Mouse (Mus musculus): ENCODE data around the gene Capzb.

GRCm38 (mm10) chr4:139200946-139201345 lies 8.2 kb downstream of the Capzb start:
- no peak for TF ChIP-seq GATA1 (IDR thresholded peaks at IDR 0.05; ENCODE audit: low read length)
- no peak for TF ChIP-seq TAL1 (IDR thresholded peaks at IDR 0.05; ENCODE audit: low read length)
